In the genomic region with DNA sequence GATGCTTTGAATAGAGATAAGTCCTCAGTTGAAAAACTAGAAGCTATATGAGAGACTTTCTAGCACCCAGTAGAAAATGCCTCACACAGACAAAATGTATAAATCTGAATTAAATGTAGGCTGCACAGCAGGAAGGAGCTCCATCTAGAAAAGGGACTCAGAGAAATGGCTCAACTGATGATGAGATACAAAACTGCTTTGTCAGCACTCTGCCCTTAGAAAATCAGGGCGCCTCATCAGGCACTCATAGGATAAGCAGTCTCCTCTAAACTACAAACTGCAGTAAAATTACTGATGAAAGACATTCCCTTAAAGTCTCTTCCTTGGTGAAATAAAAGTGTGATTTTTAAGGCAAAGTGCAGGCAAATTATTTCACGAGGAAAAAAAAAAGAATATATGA, we compare ENCODE assay signal across 20 mouse cellular contexts.
A peak's percentile ranks its signal among the peaks of the same experiment; 100 is the strongest.
DNase-seq lines count a peak whose midpoint lies in the region; ATAC-seq and TF ChIP-seq lines count a peak whose summit lies in the region.
"Had no signal": no experiment of that assay in that cellular context is flagged by ENCODE, and none has a peak within 500 bp of the region (broad histone marks: within the 10 kb centered on the region; RNA-seq: fewer than 3 reads in every experiment).

No protein-coding gene starts in this region.

- H3K4me2 ChIP-seq in CH12.LX (ENCODE audit: insufficient read depth, low read depth, poor library complexity, severe bottlenecking), result no peak overlapping the region
- H3K4me2 ChIP-seq in hindbrain, embryonic 14.5 days (replicated peaks), result no peak overlapping the region
- H3K4me2 ChIP-seq: embryonic facial prominence, embryonic 12.5 days; forebrain, embryonic 13.5 days; forebrain, embryonic 15.5 days had no signal

- no peak for TF ChIP-seq RAD21 in CH12.LX (IDR thresholded peaks at IDR 0.05; ENCODE audit: low read depth, low read length)

- no peak for DNase-seq in CH12.LX (ENCODE audit: extremely low read depth)
- DNase-seq in ES-E14 (ENCODE audit: low read depth, low spot score), result no peak
- no peak for DNase-seq in lung, postnatal 36 days
- DNase-seq in urinary bladder, postnatal 25 days (ENCODE audit: low spot score), result no peak
- no peak for DNase-seq in hindbrain, embryonic 14.5 days (ENCODE audit: low spot score)
- DNase-seq: adrenal gland, postnatal 10 days; adrenal gland, postnatal 25 days; cerebellum, adult 11-12 months; cerebellum, adult 2 months; cerebellum, adult 9-10 months; cerebellum, postnatal 10 days; cerebellum, postnatal 25 days; forebrain, postnatal 0 days had no signal

- no peak for ATAC-seq in hindbrain, embryonic 14.5 days (ENCODE audit: low FRiP score)
- ATAC-seq: activated CD4-positive, CD25-positive, alpha-beta regulatory T cell, adult 4 months; forebrain, embryonic 13.5 days; forebrain, embryonic 15.5 days; forebrain, postnatal 0 days; Patski had no signal

- H3K4me1 ChIP-seq in CH12.LX (ENCODE audit: control insufficient read depth in 1 of 2, insufficient read depth in 2 of 2), result peaks cover 0 to 11% of the 10 kb centered on the region in 2 experiments; a peak in 1 of 4 replicates
- no peaks in the 10 kb centered on the region for H3K4me1 ChIP-seq in ES-E14 (ENCODE audit: control insufficient read depth in 2 of 2, insufficient read depth in 2 of 2, low read length in 2 of 2, poor library complexity in 1 of 2)
- H3K4me1 ChIP-seq in bone marrow macrophage, adult 2 months (ENCODE audit: control insufficient read depth, insufficient read depth, low read length), result peaks cover 33% of the 10 kb centered on the region
- no peaks in the 10 kb centered on the region for H3K4me1 ChIP-seq in hindbrain, embryonic 14.5 days (replicated peaks; ENCODE audit: control insufficient read depth, insufficient read depth, low read length)
- H3K4me1 ChIP-seq: embryonic facial prominence, embryonic 10.5 days; embryonic facial prominence, embryonic 12.5 days; forebrain, embryonic 13.5 days; forebrain, embryonic 15.5 days had no signal

- TF ChIP-seq CTCF in CH12.LX (conservative IDR thresholded peaks at IDR 0.05 in 1 of 2, IDR thresholded peaks at IDR 0.05 in 1 of 2; ENCODE audit: low read depth in 2 of 2, low read length in 2 of 2), result no peak
- no peak for TF ChIP-seq CTCF in bone marrow macrophage, adult 2 months (IDR thresholded peaks at IDR 0.05; ENCODE audit: low read depth, low read length)

- no peaks in the 10 kb centered on the region for H3K36me3 ChIP-seq in CH12.LX (replicated peaks in 1 of 2; ENCODE audit: control insufficient read depth in 1 of 2, insufficient read depth in 1 of 2, low read length in 1 of 2)
- no peaks in the 10 kb centered on the region for H3K36me3 ChIP-seq in ES-E14 (ENCODE audit: control insufficient read depth, insufficient read depth, low read length, poor library complexity, severe bottlenecking)
- H3K36me3 ChIP-seq in hindbrain, embryonic 14.5 days (replicated peaks; ENCODE audit: control insufficient read depth, insufficient read depth), result no peaks in the 10 kb centered on the region
- H3K36me3 ChIP-seq: embryonic facial prominence, embryonic 10.5 days; embryonic facial prominence, embryonic 12.5 days; forebrain, embryonic 15.5 days had no signal

- no peaks in the 10 kb centered on the region for H3K27me3 ChIP-seq in CH12.LX (replicated peaks)
- H3K27me3 ChIP-seq in hindbrain, embryonic 14.5 days (ENCODE audit: control insufficient read depth, insufficient read depth, low read length), result no peaks in the 10 kb centered on the region
- H3K27me3 ChIP-seq: embryonic facial prominence, embryonic 12.5 days; forebrain, embryonic 13.5 days; forebrain, embryonic 15.5 days; Patski had no signal

- H3K4me3 ChIP-seq in CH12.LX (replicated peaks in 1 of 3; ENCODE audit: low read depth in 2 of 3, low read length in 2 of 3, poor library complexity in 1 of 3), result no peak overlapping the region
- no peak overlapping the region for H3K4me3 ChIP-seq in ES-E14 (ENCODE audit: insufficient read depth in 1 of 2, low read depth in 1 of 2, low read length in 2 of 2, poor library complexity in 1 of 2, severe bottlenecking in 1 of 2)
- H3K4me3 ChIP-seq in bone marrow macrophage, adult 2 months (ENCODE audit: insufficient read depth, low read length), result no peak overlapping the region
- H3K4me3 ChIP-seq in hindbrain, embryonic 14.5 days (replicated peaks; ENCODE audit: low read length), result no peak overlapping the region
- H3K4me3 ChIP-seq: embryonic facial prominence, embryonic 10.5 days; embryonic facial prominence, embryonic 12.5 days; forebrain, embryonic 13.5 days; forebrain, embryonic 15.5 days had no signal

- in situ Hi-C loops in CH12.LX (cut with MboI; ENCODE audit: low pct_ligation_motif_present, low pct_unique_long_range_greater_than_20kb, low sequenced_read_pairs) (no loop called here), ES-E14 (cut with MboI; ENCODE audit: low sequenced_read_pairs in 2 of 2, unreplicated experiment in 2 of 2) (no loop called here)

- no peak for TF ChIP-seq EP300 in CH12.LX (IDR thresholded peaks at IDR 0.05; ENCODE audit: low read length)

- no peak for TF ChIP-seq POLR2A in CH12.LX (IDR thresholded peaks at IDR 0.05; ENCODE audit: low read depth, low read length)
- TF ChIP-seq POLR2A in bone marrow macrophage, adult 2 months (IDR thresholded peaks at IDR 0.05; ENCODE audit: borderline replicate concordance, low read depth, low read length), result no peak

- 91% methylated on average over 2 of the region's 2 CpGs for WGBS in hindbrain, embryonic 14.5 days

- H3K9ac ChIP-seq in CH12.LX (ENCODE audit: insufficient read depth, low read depth), result no peak overlapping the region
- no peak overlapping the region for H3K9ac ChIP-seq in ES-E14 (ENCODE audit: insufficient read depth, low read depth, low read length, poor library complexity, severe bottlenecking)
- no peak overlapping the region for H3K9ac ChIP-seq in hindbrain, embryonic 14.5 days
- H3K9ac ChIP-seq: embryonic facial prominence, embryonic 12.5 days; forebrain, embryonic 13.5 days; forebrain, embryonic 15.5 days; forebrain, postnatal 0 days had no signal

- H3K79me2 ChIP-seq in CH12.LX (replicated peaks; ENCODE audit: control insufficient read depth, extremely low read depth, insufficient read depth, poor library complexity, severe bottlenecking), result no peaks in the 10 kb centered on the region

- dilution Hi-C loops in CH12.LX (cut with MboI; ENCODE audit: extremely low pct_ligation_motif_present, extremely low pct_unique_long_range_greater_than_20kb, low sequenced_read_pairs), result no loop called here

- H3K9me3 ChIP-seq in CH12.LX (replicated peaks; ENCODE audit: low read length) (no peaks in the 10 kb centered on the region), ES-E14 (ENCODE audit: control insufficient read depth, insufficient read depth, low read depth, low read length) (no peaks in the 10 kb centered on the region)
- no peaks in the 10 kb centered on the region for H3K9me3 ChIP-seq in hindbrain, embryonic 14.5 days (ENCODE audit: control insufficient read depth, low read length)
- H3K9me3 ChIP-seq: embryonic facial prominence, embryonic 10.5 days; embryonic facial prominence, embryonic 12.5 days; forebrain, embryonic 13.5 days; forebrain, embryonic 15.5 days had no signal

- no peak overlapping the region for H3K27ac ChIP-seq in CH12.LX (ENCODE audit: insufficient read depth, low read depth)
- no peak overlapping the region for H3K27ac ChIP-seq in ES-E14 (ENCODE audit: insufficient read depth, low read depth, low read length, poor library complexity, severe bottlenecking)
- H3K27ac ChIP-seq in bone marrow macrophage, adult 2 months (ENCODE audit: insufficient read depth, low read depth, low read length), result peak overlapping the region; percentile 42
- no peak overlapping the region for H3K27ac ChIP-seq in hindbrain, embryonic 14.5 days
- H3K27ac ChIP-seq: embryonic facial prominence, embryonic 10.5 days; embryonic facial prominence, embryonic 12.5 days; forebrain, embryonic 13.5 days; forebrain, embryonic 15.5 days had no signal

TF ChIP-seq in CH12.LX, 34 proteins besides CTCF, POLR2A, EP300 and RAD21:
- TF ChIP-seq MAX (IDR thresholded peaks at IDR 0.05; ENCODE audit: low read length) (no peak), MAFK (IDR thresholded peaks at IDR 0.05; ENCODE audit: insufficient replicate concordance, low read length) (peak; percentile 94)
TF ChIP-seq in CH12.LX: peak in this region for 1.

TF ChIP-seq in ES-E14, 5 proteins besides CTCF, POLR2A, EP300 and RAD21:
- TF ChIP-seq MAFK (IDR thresholded peaks at IDR 0.05; ENCODE audit: insufficient read depth, low read depth, low read length) (peak; percentile 79; the same call in 1 of the 2 replicates), ZNF384 (IDR thresholded peaks at IDR 0.05; ENCODE audit: low read depth, low read length) (no peak)
